Mouse (Mus musculus): ENCODE data around the gene Cnga2. TPM values are rescaled to one million over a fixed set of nuclear protein-coding genes. Genes with fewer than 3 reads are reported as not detected.
"Not testable (repeated sequence)": the region's sequence is repeated elsewhere in the genome, so short reads cannot be mapped to it uniquely, and the experiment has no call there.

The Cnga2 gene
- polyA plus RNA-seq, 1 experiment = not detected

GRCm38 (mm10) chrX:71972686-71973085 lies 19.0 kb upstream of the Cnga2 start, which contains the start of gene Fate1:
Fate1 (plus strand) TSS chrX:71972986.
- H3K4me3 ChIP-seq (ENCODE audit: insufficient read depth, low read depth, low read length) = no peak within 1 kb of the TSS
- WGBS = 89% methylated on average over 2 of the region's 2 CpGs
- TF ChIP-seq CTCF (IDR thresholded peaks at IDR 0.05; ENCODE audit: insufficient read depth, low read depth, low read length) (no peak), POLR2A (IDR thresholded peaks at IDR 0.05; ENCODE audit: insufficient read depth, low read depth, low read length) (no peak)
- no peak within 1 kb of the TSS for H3K27ac ChIP-seq (ENCODE audit: insufficient read depth, low read depth, low read length)
- peaks cover 5% of the 10 kb centered on the region; the same call in 1 of the 2 replicates for H3K4me1 ChIP-seq (ENCODE audit: control insufficient read depth, insufficient read depth, low read length)

- not testable (repeated sequence) for H3K4me3 ChIP-seq (ENCODE audit: insufficient read depth, low read depth, low read length); H3K4me1 ChIP-seq (ENCODE audit: control insufficient read depth, insufficient read depth, low read length); H3K27ac ChIP-seq (ENCODE audit: insufficient read depth, low read depth, low read length)
These were observed 14.0 kb upstream of the Cnga2 start for GRCm38 (mm10) chrX:71977681-71978080.

GRCm38 (mm10) chrX:71980443-71980842 lies 11.2 kb upstream of the Cnga2 start:
- H3K4me1 ChIP-seq (ENCODE audit: control insufficient read depth, insufficient read depth, low read length) = no peaks in the 10 kb centered on the region
- no peak overlapping the region for H3K4me3 ChIP-seq (ENCODE audit: insufficient read depth, low read depth, low read length)
- 72% methylated on average over 3 of the region's 3 CpGs for WGBS
- no peak for TF ChIP-seq POLR2A (IDR thresholded peaks at IDR 0.05; ENCODE audit: insufficient read depth, low read depth, low read length)
- no peak for TF ChIP-seq CTCF (IDR thresholded peaks at IDR 0.05; ENCODE audit: insufficient read depth, low read depth, low read length)
- H3K27ac ChIP-seq (ENCODE audit: insufficient read depth, low read depth, low read length) = no peak overlapping the region

- Histone ChIP-seq H3K27ac (ENCODE audit: insufficient read depth, low read depth, low read length) (no peak overlapping the region), H3K4me1 (ENCODE audit: control insufficient read depth, insufficient read depth, low read length) (no peaks in the 10 kb centered on the region), H3K4me3 (ENCODE audit: insufficient read depth, low read depth, low read length) (no peak overlapping the region)
- 85% methylated on average over 2 of the region's 2 CpGs for WGBS
- TF ChIP-seq CTCF (IDR thresholded peaks at IDR 0.05; ENCODE audit: insufficient read depth, low read depth, low read length) (no peak), POLR2A (IDR thresholded peaks at IDR 0.05; ENCODE audit: insufficient read depth, low read depth, low read length) (no peak)
These were observed 10.3 kb upstream of the Cnga2 start for GRCm38 (mm10) chrX:71981322-71981721.

- no peak for TF ChIP-seq CTCF (IDR thresholded peaks at IDR 0.05; ENCODE audit: insufficient read depth, low read depth, low read length)
- no peak for TF ChIP-seq POLR2A (IDR thresholded peaks at IDR 0.05; ENCODE audit: insufficient read depth, low read depth, low read length)
- 69% methylated on average over 2 of the region's 2 CpGs for WGBS
- H3K27ac ChIP-seq (ENCODE audit: insufficient read depth, low read depth, low read length) = no peak overlapping the region
These were observed 8.4 kb upstream of the Cnga2 start for GRCm38 (mm10) chrX:71983205-71983604.

GRCm38 (mm10) chrX:71983775-71984174 lies 7.9 kb upstream of the Cnga2 start:
- Histone ChIP-seq H3K4me1 (ENCODE audit: control insufficient read depth, insufficient read depth, low read length) (no peaks in the 10 kb centered on the region), H3K4me3 (ENCODE audit: insufficient read depth, low read depth, low read length) (no peak overlapping the region), H3K27ac (ENCODE audit: insufficient read depth, low read depth, low read length) (no peak overlapping the region)
- WGBS = 90% methylated on average over 1 of the region's 1 CpGs
- TF ChIP-seq CTCF (IDR thresholded peaks at IDR 0.05; ENCODE audit: insufficient read depth, low read depth, low read length) = no peak
- no peak for TF ChIP-seq POLR2A (IDR thresholded peaks at IDR 0.05; ENCODE audit: insufficient read depth, low read depth, low read length)

More at GRCm38 (mm10) chrX:71983205-71983604, 8.4 kb upstream of the Cnga2 start:
- H3K4me1 ChIP-seq (ENCODE audit: control insufficient read depth, insufficient read depth, low read length) = no peaks in the 10 kb centered on the region
- no peak overlapping the region for H3K4me3 ChIP-seq (ENCODE audit: insufficient read depth, low read depth, low read length)

GRCm38 (mm10) chrX:71995972-71996371 lies 4.3 kb downstream of the Cnga2 start:
- no peak overlapping the region for H3K4me3 ChIP-seq (ENCODE audit: insufficient read depth, low read depth, low read length)
- TF ChIP-seq CTCF (IDR thresholded peaks at IDR 0.05; ENCODE audit: insufficient read depth, low read depth, low read length) (no peak), POLR2A (IDR thresholded peaks at IDR 0.05; ENCODE audit: insufficient read depth, low read depth, low read length) (no peak)
- 70% methylated on average over 1 of the region's 1 CpGs for WGBS
- no peak overlapping the region for H3K27ac ChIP-seq (ENCODE audit: insufficient read depth, low read depth, low read length)
- no peaks in the 10 kb centered on the region for H3K4me1 ChIP-seq (ENCODE audit: control insufficient read depth, insufficient read depth, low read length)

GRCm38 (mm10) chrX:72009930-72010329 lies 18.3 kb downstream of the Cnga2 start:
- TF ChIP-seq POLR2A (IDR thresholded peaks at IDR 0.05; ENCODE audit: insufficient read depth, low read depth, low read length) (no peak), CTCF (IDR thresholded peaks at IDR 0.05; ENCODE audit: insufficient read depth, low read depth, low read length) (no peak)
- no peak overlapping the region for H3K4me3 ChIP-seq (ENCODE audit: insufficient read depth, low read depth, low read length)

GRCm38 (mm10) chrX:72012236-72012635 lies 20.6 kb downstream of the Cnga2 start:
- Histone ChIP-seq H3K27ac (ENCODE audit: insufficient read depth, low read depth, low read length) (no peak overlapping the region), H3K4me1 (ENCODE audit: control insufficient read depth, insufficient read depth, low read length) (no peaks in the 10 kb centered on the region), H3K4me3 (ENCODE audit: insufficient read depth, low read depth, low read length) (no peak overlapping the region)
- 39% methylated on average over 9 of the region's 9 CpGs for WGBS
- TF ChIP-seq POLR2A (IDR thresholded peaks at IDR 0.05; ENCODE audit: insufficient read depth, low read depth, low read length) (no peak), CTCF (IDR thresholded peaks at IDR 0.05; ENCODE audit: insufficient read depth, low read depth, low read length) (no peak)

More at GRCm38 (mm10) chrX:72009930-72010329, 18.3 kb downstream of the Cnga2 start:
- no peaks in the 10 kb centered on the region for H3K4me1 ChIP-seq (ENCODE audit: control insufficient read depth, insufficient read depth, low read length)
- no peak overlapping the region for H3K27ac ChIP-seq (ENCODE audit: insufficient read depth, low read depth, low read length)

GRCm38 (mm10) chrX:72012804-72013203 lies 21.2 kb downstream of the Cnga2 start:
- Histone ChIP-seq H3K4me1 (ENCODE audit: control insufficient read depth, insufficient read depth, low read length) (no peaks in the 10 kb centered on the region), H3K4me3 (ENCODE audit: insufficient read depth, low read depth, low read length) (no peak overlapping the region), H3K27ac (ENCODE audit: insufficient read depth, low read depth, low read length) (no peak overlapping the region)
- TF ChIP-seq CTCF (IDR thresholded peaks at IDR 0.05; ENCODE audit: insufficient read depth, low read depth, low read length) (no peak), POLR2A (IDR thresholded peaks at IDR 0.05; ENCODE audit: insufficient read depth, low read depth, low read length) (no peak)
- 30% methylated on average over 3 of the region's 3 CpGs for WGBS
